Mouse (Mus musculus) forebrain, embryonic 13.5 days (tissue): ENCODE results near the gene Lrmda. TPM values are rescaled to one million over a fixed set of nuclear protein-coding genes. Genes with fewer than 3 reads are reported as not detected.

ENCODE experiments used
- ATAC-seq: fragments of 200-750 bp; cut with Nextera tagmentation; 2 replicates; pipeline ENCODE4 v1.8.0; 2017
- H3K27ac ChIP-seq: fragments of 300-500 bp; sonication (generic); 2 replicates; pipeline ENCODE4 v1.5.1; 2015; ENCODE audit warnings: inconsistent platforms, mild to moderate bottlenecking, moderate library complexity
- H3K27me3 ChIP-seq: fragments of 300-500 bp; sonication (generic); 2 replicates; pipeline ENCODE4 v1.6.1; 2015; ENCODE audit warnings: mild to moderate bottlenecking, inconsistent platforms
- H3K36me3 ChIP-seq: fragments of 300-500 bp; sonication (generic); 2 replicates; pipeline ENCODE4 v1.6.1; 2015; ENCODE audit warnings: mild to moderate bottlenecking, inconsistent platforms; ENCODE audit not compliant: poor library complexity, severe bottlenecking
- H3K4me1 ChIP-seq: fragments of 300-500 bp; sonication (generic); 2 replicates; pipeline ENCODE4 v1.6.1; 2015; ENCODE audit warnings: inconsistent platforms
- H3K4me2 ChIP-seq: fragments of 300-500 bp; sonication (generic); 2 replicates; pipeline ENCODE4 v1.6.1; 2015; ENCODE audit warnings: inconsistent platforms, mild to moderate bottlenecking, moderate library complexity
- H3K4me3 ChIP-seq: fragments of 300-500 bp; sonication (generic); 2 replicates; pipeline ENCODE4 v1.5.1; 2015; ENCODE audit warnings: mild to moderate bottlenecking, inconsistent platforms
- H3K9ac ChIP-seq: fragments of 300-500 bp; sonication (generic); 2 replicates; pipeline ENCODE4 v1.6.1; 2015; ENCODE audit warnings: mild to moderate bottlenecking, inconsistent platforms
- H3K9me3 ChIP-seq: fragments of 300-500 bp; sonication (generic); replicated peaks from 2 replicates; pipeline ENCODE4 v1.6.1; 2016; ENCODE audit warnings: inconsistent platforms
- WGBS: fragments of 180-500 bp; shearing (Covaris S2); methylation state at CpG from one replicate; pipeline ENCODE4 v1.1.7; 2015; 5-methylcytosine and 5-hydroxymethylcytosine counted together
- polyA plus RNA-seq: library from polyadenylated mRNA; unstranded; fragments of >200 nt; fragmentation: Nextera tagmentation; extraction: Ambion mirVana; gene quantifications from 2 replicates; pipeline ENCODE4 v1.2.1, GENCODE M21; 2015

The Lrmda gene
- polyA plus RNA-seq, 1 experiment from 2014 or later: not detected

- no peak for ATAC-seq
- Histone ChIP-seq H3K27me3 (0 out of 2 replicates have a peak, but pooled peaks cover 2% of the 10 kb centered on the region), H3K9ac (no peak overlapping the region), H3K4me3 (no peak overlapping the region), H3K9me3 (no peaks in the 10 kb centered on the region), H3K4me1 (no peaks in the 10 kb centered on the region), H3K36me3 (no peaks in the 10 kb centered on the region), H3K27ac (no peak overlapping the region), H3K4me2 (no peak overlapping the region)
- WGBS: 54% methylated on average over 4 of the region's 4 CpGs
These were observed 451.5 kb downstream of the Lrmda start for GRCm38 (mm10) chr14:22471041-22471440.

DNA sequence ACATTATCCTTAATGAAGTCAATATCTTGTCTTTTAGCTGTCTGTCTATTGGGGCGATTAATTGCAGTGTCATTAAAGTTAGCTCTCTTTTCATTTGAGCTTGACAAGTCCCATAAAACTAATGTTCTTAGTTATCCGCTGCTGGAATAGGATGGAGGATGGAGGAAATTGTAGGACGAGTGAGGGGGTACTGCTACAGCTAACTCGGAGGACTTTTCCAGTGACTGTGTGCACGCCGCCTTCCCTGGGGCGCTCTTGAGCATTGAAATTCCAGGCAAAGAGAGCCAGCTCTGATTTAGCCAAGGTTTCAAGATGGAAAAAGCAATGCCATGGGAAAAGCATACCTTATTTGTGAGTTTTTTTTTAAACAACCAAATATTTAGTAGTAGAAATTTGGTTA is 453.9 kb downstream of the Lrmda start:
- no peak for ATAC-seq

DNA sequence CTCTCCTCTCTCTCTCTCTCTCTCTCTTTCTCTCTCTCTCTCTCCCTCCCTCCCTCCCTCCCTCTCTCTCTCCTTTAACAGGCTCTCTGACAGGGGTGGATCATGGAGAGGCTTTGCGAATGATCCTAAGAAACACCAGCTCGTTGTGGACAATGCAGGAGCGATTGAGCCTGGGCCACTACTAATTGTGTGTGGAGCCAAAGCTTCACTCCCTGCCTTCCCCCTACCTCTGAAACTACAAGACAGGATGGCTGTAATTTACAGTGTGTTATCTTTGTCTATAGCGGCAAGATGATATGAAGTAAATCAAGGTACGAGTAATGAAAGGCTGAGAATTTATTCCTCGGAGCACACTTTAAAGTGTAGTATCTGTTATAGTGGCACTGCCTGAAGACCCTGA is 454.5 kb downstream of the Lrmda start:
- no peak overlapping the region for H3K4me3 ChIP-seq
- ATAC-seq: no peak
- no peaks in the 10 kb centered on the region for H3K36me3 ChIP-seq
- no peak overlapping the region for H3K27ac ChIP-seq
- no peaks in the 10 kb centered on the region for H3K9me3 ChIP-seq
- H3K4me1 ChIP-seq: no peaks in the 10 kb centered on the region
- H3K27me3 ChIP-seq: 0 out of 2 replicates have a peak, but pooled peaks cover 2% of the 10 kb centered on the region
- WGBS: 65% methylated on average over 6 of the region's 6 CpGs
- no peak overlapping the region for H3K9ac ChIP-seq
- H3K4me2 ChIP-seq: no peak overlapping the region

More for the DNA sequence above, 453.9 kb downstream of the Lrmda start:
- Histone ChIP-seq H3K9me3 (no peaks in the 10 kb centered on the region), H3K4me3 (no peak overlapping the region), H3K9ac (no peak overlapping the region), H3K4me1 (no peaks in the 10 kb centered on the region), H3K27me3 (0 out of 2 replicates have a peak, but pooled peaks cover 2% of the 10 kb centered on the region), H3K36me3 (no peaks in the 10 kb centered on the region), H3K4me2 (no peak overlapping the region), H3K27ac (no peak overlapping the region)
- 74% methylated on average over 7 of the region's 7 CpGs for WGBS

DNA sequence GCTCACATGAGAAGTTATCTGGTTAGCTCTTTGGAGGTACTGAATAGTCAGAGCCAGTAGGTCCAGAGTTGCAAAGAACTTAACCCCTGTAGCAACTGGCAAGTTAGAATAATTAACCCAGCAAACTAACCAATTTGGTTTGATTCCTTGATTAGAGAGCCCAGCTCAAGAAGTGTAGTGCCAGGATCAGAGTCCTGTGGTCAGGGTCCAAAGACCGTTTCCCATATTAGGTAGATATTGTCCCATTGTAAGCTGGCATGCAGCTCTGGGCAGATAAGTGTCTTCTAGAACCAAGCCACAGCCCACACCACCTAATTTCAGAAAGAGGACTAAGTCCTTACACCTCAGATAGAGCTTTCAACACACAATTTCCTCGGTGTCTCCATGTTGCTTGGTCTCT is 473.8 kb downstream of the Lrmda start:
- Histone ChIP-seq H3K4me1 (0 out of 2 replicates have a peak, but pooled peaks cover 6% of the 10 kb centered on the region), H3K9ac (no peak overlapping the region), H3K27ac (no peak overlapping the region), H3K27me3 (peaks cover 19% of the 10 kb centered on the region; the same call in 1 of the 2 replicates), H3K36me3 (no peaks in the 10 kb centered on the region), H3K4me3 (no peak overlapping the region), H3K9me3 (no peaks in the 10 kb centered on the region), H3K4me2 (no peak overlapping the region)
- WGBS: 98% methylated on average over 2 of the region's 2 CpGs
- no peak for ATAC-seq

- H3K27me3 ChIP-seq: peaks cover 19% of the 10 kb centered on the region
- H3K4me2 ChIP-seq: no peak overlapping the region
- H3K9me3 ChIP-seq: no peaks in the 10 kb centered on the region
- ATAC-seq: 0 out of 2 replicates have a peak, but pooled peaks have one; percentile 38
- no peak overlapping the region for H3K4me3 ChIP-seq
- H3K9ac ChIP-seq: no peak overlapping the region
- H3K4me1 ChIP-seq: 0 out of 2 replicates have a peak, but pooled peaks cover 6% of the 10 kb centered on the region
- no peaks in the 10 kb centered on the region for H3K36me3 ChIP-seq
- H3K27ac ChIP-seq: no peak overlapping the region
These were observed 474.8 kb downstream of the Lrmda start for GRCm38 (mm10) chr14:22494290-22494689.

DNA sequence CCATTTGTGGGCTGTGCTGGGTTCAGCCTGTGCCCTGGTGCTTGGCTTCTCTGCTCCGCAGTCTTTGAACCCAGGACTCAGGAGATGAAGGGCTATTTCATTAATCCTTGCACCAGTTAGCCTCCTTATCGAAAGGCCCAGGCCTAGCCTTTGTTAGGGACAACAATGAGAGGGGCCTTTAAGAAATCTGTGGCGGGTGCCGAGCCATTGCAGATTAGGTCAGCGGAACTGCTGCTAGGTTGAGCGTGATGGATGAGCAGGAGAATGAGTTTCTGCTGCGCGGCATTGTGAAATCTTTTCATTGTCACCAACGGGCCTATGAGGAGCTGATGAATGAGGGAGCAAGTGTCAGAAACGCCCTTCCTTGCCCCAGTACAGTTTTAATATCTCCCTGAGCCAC is 475.4 kb downstream of the Lrmda start:
- peak overlapping the region; percentile 24; the same call in 1 of the 2 replicates for H3K4me2 ChIP-seq

DNA sequence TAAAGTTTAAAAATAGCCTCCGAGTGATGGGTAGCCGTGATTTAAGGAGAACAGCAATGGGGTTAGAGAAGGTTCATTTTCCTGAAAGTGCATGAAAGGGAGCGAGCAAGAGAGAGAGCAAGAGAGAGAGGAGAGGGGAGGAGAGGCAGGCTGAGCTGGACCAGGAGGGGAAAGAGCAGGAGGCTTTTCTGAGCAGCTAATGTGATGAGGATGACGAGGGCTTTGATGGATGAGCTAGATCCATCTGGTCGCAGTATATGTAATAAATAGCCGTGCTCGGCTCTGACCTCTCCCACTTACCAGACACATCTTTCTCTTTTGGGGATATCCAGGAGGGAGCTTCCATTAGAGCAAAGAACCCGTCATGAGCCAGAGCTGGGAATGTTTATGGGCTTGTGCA is 475.8 kb downstream of the Lrmda start:
- no peak for ATAC-seq
- Histone ChIP-seq H3K4me2 (no peak overlapping the region), H3K9me3 (no peaks in the 10 kb centered on the region), H3K4me1 (0 out of 2 replicates have a peak, but pooled peaks cover 6% of the 10 kb centered on the region), H3K4me3 (no peak overlapping the region), H3K27ac (no peak overlapping the region), H3K9ac (no peak overlapping the region), H3K27me3 (peaks cover 19% of the 10 kb centered on the region), H3K36me3 (no peaks in the 10 kb centered on the region)
- 55% methylated on average over 8 of the region's 8 CpGs for WGBS

More for the DNA sequence above, 475.4 kb downstream of the Lrmda start:
- Histone ChIP-seq H3K36me3 (no peaks in the 10 kb centered on the region), H3K9me3 (no peaks in the 10 kb centered on the region), H3K4me1 (0 out of 2 replicates have a peak, but pooled peaks cover 6% of the 10 kb centered on the region), H3K9ac (no peak overlapping the region), H3K27me3 (peaks cover 19% of the 10 kb centered on the region), H3K27ac (no peak overlapping the region), H3K4me3 (no peak overlapping the region)
- 7% methylated on average over 10 of the region's 10 CpGs for WGBS
- no peak for ATAC-seq

DNA sequence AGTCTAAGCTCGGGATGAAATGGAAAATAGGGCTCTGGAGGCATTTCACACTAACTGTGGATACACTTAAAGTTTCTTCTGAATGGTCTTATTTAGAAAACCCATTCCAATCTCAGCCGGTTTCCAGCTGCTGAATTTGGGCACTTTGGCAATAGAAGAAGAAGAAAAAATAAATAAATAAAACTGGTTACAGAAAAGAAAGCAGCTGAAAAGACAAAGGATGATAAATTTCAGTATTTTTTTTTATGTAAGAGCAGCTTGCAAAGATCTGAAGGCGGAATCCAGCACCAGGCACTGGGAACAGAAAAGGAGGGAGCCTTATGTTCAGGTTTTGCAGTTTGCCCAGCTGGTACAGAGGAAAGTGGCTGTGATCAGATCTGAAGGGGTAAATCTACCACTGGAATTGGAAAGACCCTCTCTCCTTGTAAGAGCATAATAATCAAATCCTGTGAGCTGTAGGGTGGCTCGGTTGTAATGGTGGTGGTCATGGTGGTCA is 478.2 kb downstream of the Lrmda start:
- H3K4me3 ChIP-seq: no peak overlapping the region
- no peak overlapping the region for H3K27ac ChIP-seq
- 0 out of 2 replicates have a peak, but pooled peaks cover 6% of the 10 kb centered on the region for H3K4me1 ChIP-seq
- H3K9ac ChIP-seq: no peak overlapping the region
- H3K4me2 ChIP-seq: no peak overlapping the region
- H3K27me3 ChIP-seq: peaks cover 23% of the 10 kb centered on the region
- WGBS: 80% methylated on average over 4 of the region's 4 CpGs
- H3K9me3 ChIP-seq: no peaks in the 10 kb centered on the region
- no peak for ATAC-seq
- H3K36me3 ChIP-seq: no peaks in the 10 kb centered on the region

- no peak overlapping the region for H3K9ac ChIP-seq
- no peak overlapping the region for H3K4me2 ChIP-seq
- no peak overlapping the region for H3K4me3 ChIP-seq
- no peaks in the 10 kb centered on the region for H3K36me3 ChIP-seq
- no peak for ATAC-seq
- 74% methylated on average over 6 of the region's 6 CpGs for WGBS
- H3K4me1 ChIP-seq: 0 out of 2 replicates have a peak, but pooled peaks cover 6% of the 10 kb centered on the region
- H3K27me3 ChIP-seq: peaks cover 4% of the 10 kb centered on the region; the same call in 1 of the 2 replicates
- H3K27ac ChIP-seq: no peak overlapping the region
- no peaks in the 10 kb centered on the region for H3K9me3 ChIP-seq
These were observed 490.4 kb downstream of the Lrmda start for GRCm38 (mm10) chr14:22509747-22510530.

DNA sequence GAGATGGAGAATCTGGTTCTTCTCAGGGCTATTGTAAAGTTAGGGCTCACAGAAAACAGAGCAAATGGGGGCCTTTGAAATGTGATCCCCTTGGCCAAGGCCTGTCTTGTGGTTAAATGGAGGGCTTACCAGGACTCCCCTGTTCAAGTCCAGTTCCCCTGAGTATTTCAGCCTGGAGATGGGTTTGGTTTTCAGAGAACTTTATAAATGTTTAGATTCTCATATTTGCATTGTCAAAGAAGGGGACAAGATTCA is 490.9 kb downstream of the Lrmda start:
- H3K27ac ChIP-seq: no peak overlapping the region
- ATAC-seq: no peak
- no peaks in the 10 kb centered on the region for H3K36me3 ChIP-seq
- H3K4me2 ChIP-seq: no peak overlapping the region
- no peak overlapping the region for H3K9ac ChIP-seq
- no peak overlapping the region for H3K4me3 ChIP-seq
- H3K9me3 ChIP-seq: no peaks in the 10 kb centered on the region
- peaks cover 4% of the 10 kb centered on the region; the same call in 1 of the 2 replicates for H3K27me3 ChIP-seq
- 0 out of 2 replicates have a peak, but pooled peaks cover 6% of the 10 kb centered on the region for H3K4me1 ChIP-seq

GRCm38 (mm10) chr14:22514362-22515084 is 495.0 kb downstream of the Lrmda start:
- H3K9ac ChIP-seq: no peak overlapping the region
- no peak for ATAC-seq
- H3K27ac ChIP-seq: no peak overlapping the region
- no peak overlapping the region for H3K4me2 ChIP-seq
- H3K27me3 ChIP-seq: peaks cover 4% of the 10 kb centered on the region; the same call in 1 of the 2 replicates
- 64% methylated on average over 5 of the region's 5 CpGs for WGBS
- no peaks in the 10 kb centered on the region for H3K4me1 ChIP-seq
- no peaks in the 10 kb centered on the region for H3K9me3 ChIP-seq
- H3K4me3 ChIP-seq: no peak overlapping the region
- no peaks in the 10 kb centered on the region for H3K36me3 ChIP-seq

- no peak overlapping the region for H3K27ac ChIP-seq
- ATAC-seq: no peak
- H3K9me3 ChIP-seq: no peaks in the 10 kb centered on the region
- H3K9ac ChIP-seq: no peak overlapping the region
- WGBS: 65% methylated on average over 3 of the region's 3 CpGs
- no peaks in the 10 kb centered on the region for H3K4me1 ChIP-seq
- no peak overlapping the region for H3K4me2 ChIP-seq
- no peak overlapping the region for H3K4me3 ChIP-seq
- no peaks in the 10 kb centered on the region for H3K27me3 ChIP-seq
- H3K36me3 ChIP-seq: no peaks in the 10 kb centered on the region
These were observed 511.2 kb downstream of the Lrmda start for GRCm38 (mm10) chr14:22530706-22531105.
